Mouse (Mus musculus) CD4-positive helper T cell, adult 2 months (primary cell): ENCODE results near the gene Lrrc8b.

ENCODE experiments used
- DNase-seq: peaks from one replicate; pipeline ENCODE4 v3.0.0-alpha.2; 2012; ENCODE audit warnings: low read depth, missing footprints, low spot score

Gene Lrrc8b

DNA sequence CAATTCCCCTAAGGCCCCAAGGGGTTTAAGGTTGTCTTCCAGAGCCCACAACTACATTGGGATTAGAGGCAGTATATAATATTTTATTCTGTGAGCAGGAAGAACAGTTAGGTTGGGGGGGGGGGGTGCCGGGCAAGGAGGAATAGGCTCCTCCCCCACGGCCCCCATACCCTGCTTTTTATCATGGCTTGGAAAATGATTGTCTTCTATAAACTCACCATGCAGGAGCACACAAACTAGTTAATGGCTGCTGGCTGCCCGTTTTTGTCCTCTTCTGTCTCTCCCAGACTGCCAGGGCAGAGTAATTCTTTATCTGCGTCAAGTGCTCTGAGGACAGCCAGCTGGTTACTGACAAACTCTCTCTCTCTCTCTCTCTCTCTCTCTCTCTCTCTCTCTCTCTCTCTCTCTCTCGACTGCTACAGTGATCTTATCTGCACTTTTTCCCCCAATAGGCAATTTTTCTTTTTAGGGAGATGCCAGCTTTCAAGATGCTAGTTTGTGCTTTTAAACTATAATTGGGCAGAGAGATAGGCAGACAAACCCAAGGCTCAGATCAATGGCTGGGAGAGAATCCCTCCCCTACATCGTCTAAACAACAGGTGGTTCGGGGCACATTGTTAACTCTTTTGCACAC lies 102.5 kb downstream of the Lrrc8b start:
- no peak for DNase-seq

DNA sequence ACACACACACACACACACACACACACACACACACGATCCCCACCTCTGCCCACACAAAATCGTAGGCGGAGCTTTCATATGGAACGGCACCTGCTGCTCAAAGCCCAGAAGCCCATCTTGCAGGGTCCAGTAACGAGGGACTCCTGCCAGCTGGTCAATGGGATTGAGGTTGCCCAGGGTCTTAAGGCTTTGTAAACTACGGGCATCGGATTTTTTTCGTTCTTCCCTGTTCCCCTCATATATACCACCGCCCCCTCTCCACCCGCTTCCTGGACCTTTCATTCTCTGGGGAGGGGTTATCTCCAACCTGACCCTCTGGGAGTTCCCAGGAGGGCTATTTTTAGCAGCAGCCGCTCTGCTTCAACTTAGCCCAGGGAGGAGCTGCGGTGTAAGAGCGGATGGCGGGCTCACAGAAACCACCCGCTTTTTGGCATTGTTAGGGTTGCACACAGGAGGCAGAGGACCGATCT lies 103.1 kb downstream of the Lrrc8b start:
- DNase-seq, result peak; percentile 82

DNA sequence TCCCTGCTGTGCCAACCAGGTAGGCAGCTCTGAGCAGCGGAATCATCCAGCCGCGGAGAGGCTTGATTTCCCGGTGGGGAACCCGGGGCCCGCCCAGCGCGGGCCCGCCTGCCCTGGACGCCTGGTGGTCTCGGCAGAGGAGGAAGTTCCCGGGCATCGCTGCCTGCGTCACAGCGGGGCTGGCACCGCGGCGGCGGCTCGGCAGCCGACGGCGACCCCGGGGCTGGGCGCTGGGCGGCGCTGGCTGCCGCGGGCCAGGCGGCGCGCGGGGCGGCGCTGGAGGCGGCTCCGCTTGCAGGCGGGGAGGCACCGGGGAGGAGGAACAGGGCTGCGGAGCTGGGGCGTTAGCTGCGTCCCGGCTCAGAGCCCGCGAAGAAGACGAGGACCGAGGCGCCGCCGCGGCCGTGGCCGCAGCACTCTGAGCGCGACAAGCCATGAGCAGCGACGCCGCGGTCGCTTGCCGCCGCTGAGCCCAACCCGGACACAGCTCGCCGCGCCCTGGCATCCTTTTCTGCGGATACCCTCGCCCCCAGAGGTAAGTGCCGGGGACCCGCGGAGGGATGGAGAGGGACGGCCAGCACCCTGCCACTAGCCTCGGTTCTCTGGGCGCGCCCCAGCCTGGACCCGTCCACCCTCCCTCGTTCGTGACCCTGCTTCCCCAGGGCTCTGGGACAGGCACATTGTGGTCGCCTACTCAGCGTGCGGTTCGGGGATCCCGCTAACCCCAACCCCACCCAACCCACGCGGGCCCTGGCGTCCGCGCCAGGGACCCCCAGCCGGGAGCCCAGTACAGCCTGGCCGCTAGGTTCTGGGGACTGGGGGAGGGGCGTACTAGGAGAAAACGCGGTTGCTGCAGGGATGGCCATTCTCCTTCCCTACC lies 103.8 kb downstream of the Lrrc8b start, which contains the start of gene Lrrc8c:
Gene Lrrc8c, plus strand, starts transcription at position 293 of the 880 bp plus-strand sequence.
- DNase-seq, result peak; percentile 91

DNA sequence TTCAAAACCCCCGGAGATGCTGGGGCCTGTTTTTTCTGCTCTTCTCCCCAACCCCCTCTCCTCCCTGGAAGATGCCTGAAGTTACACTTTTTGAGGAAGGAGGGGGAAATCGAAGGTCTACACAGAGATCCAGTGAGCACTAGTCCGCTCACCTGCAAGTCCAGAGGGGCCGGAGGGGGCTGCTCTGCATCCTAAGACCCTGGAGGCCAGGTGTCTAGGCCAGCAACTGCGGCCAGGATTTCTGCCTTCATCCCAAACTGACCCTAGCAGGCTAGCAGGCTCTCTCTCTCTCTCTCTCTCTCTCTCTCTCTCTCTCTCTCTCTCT lies 104.4 kb downstream of the Lrrc8b start:
- no peak for DNase-seq

DNA sequence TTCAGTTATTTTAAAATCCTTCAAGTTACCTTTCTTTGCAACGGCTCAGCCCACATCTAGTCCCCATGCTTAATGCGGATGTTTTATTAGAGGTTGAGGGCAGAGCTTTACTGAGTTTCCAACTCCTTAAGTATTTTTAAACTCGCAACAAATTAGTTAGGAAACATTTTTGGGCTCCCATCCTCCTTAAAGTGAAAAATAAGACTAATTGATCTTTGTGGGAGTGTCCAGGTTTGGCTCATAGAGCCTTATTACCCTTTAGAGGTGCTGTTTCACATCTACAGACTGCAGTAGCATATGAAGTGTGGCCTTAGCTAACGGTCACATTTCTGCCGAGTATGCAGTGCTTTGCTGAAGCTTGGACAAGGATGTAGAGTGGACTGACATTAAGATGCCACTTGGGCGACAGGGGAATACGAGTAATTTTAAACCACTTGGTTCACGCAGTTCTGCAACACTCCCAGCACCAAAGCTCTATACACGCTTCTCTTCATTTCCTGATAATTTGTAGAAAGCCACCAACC lies 104.9 kb downstream of the Lrrc8b start:
- DNase-seq, result no peak

DNA sequence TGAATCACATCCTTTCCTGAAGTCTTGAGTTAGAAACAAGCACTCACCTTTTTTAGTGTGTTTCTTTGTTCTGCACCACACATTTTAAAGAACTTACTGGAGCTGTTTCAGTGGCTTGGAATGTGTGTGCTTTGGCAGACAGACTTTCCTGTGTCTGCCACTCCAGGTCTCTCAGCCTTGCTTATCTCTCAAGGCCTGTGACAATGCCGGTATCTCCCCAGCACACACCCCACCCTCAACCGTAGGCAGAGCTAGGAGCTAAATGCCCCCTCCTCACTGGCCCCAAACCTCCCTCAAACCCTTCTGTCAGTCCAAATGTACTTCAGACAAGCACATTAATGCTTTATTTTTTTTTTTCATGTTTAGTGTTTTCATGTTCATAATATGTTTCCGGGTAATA lies 107.9 kb downstream of the Lrrc8b start:
- DNase-seq, result no peak

DNA sequence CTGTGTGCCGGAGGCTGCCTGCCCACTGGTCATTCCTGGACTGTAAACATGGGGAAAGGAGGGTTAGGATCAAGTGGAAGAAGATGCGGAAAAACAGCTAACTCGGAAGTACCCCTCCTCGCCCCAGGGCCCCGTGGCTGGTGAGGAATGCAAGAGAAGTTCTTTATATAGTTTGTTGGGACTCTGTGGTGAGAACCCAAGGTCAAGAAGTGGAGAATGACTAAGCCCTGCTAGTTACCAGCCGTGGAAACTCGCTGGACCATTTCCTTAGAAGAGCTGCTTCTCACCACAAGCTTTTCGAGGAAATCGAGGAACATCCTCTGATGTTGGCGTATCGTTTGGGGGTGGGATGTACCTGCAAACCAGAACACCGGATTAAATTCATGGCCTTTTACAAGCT lies 109.4 kb downstream of the Lrrc8b start:
- no peak for DNase-seq

DNA sequence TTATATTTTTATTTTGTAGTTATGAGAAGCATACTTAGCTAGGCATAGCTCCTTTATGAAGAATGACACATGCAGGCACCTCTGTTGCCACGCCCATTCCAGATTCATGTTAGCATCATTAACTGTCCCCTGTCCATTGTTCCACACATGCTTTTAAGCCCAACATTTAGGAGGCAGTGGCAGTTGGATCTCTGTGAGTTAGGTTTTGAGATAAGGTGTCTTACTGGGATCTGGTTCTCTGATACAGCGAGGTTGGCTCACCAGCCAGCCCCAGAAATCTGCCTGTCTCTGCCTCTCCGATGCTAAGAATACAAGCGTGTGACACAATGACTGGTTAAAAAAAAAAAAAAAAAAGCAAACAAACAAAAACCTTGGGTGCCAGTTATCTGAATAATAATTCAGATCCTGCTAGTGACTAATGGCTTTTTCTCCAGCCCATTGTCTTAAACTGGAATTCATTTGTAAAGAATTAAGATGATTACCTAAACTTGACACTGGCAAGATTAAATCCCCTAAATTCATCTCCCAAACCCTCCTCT lies 110.6 kb downstream of the Lrrc8b start:
- DNase-seq, result no peak

DNA sequence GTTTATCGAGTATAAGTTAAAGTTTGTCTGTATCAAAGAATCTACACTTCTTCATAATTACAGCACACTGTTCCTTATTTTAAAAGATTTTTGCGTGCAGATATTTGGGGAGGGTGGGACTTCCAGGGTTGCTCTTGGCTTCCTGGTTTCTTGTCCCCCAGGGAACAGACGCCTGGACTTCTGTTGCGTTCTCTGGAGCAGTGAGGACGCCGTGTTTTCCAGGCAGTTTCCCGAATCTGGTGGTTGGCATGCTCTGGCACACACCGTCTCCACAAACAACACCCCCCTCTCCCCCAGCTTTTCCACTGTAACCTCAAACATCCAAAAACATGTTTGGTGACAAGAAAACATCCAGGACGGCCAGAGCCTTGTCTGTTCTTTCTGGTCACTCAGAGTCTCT lies 111.2 kb downstream of the Lrrc8b start:
- DNase-seq, result no peak

DNA sequence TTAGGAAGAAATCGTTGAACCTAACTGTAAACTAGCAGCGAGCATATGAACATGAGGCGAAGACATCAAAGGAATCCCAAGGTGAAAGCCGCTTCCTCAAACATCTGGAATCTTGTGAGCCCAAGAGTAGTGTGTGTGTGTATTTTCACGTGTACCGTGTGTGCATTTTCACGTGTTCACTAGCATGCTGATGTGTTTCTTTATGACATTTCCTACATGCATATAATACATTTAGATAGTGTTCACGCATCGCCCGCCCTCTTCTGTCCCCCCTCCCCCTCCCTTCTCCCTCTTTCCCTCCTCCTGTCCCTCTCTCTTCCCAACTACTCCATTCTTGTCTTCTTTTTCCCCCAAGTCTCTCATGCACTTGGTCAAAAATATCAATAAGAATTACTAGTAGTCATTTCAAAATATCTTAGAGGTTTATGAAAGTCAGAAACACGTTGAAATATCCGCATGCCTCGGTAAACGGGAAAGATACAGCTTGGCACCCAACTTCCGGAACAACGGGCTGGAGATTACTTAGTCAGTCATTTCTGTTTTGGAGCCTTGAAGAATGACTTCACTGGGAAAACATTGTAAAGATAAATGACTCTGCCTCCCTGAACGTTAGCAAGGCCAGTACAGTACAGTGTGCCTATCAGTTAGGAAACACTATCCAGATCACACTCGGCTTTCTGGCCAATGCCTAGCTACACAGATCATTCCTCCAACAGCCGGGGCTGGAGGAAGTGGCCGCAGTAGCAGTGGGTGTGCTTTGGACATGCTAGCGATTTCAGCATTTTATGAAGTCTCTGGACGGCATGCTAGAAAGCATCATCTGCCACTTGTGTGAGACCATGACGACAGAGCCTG lies 112.1 kb downstream of the Lrrc8b start:
- no peak for DNase-seq

DNA sequence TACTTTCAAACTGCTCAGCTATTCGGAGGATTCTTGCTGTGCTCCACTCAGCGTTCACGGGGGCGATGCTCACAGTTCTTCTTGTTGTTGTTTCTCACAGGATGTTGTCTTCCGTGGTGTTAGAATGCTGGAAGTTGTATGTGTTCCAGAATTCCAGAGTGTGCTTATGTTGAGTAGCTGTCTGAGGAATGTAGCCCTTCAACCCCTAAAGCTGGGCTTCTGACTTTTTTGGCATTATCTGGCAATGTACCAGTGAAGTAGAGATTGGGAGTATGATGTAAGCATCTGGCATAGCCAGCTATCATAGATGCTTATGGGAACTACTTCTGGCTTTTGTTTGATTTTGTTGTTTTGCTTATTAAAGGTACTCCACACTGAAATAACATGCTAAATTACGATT lies 115.0 kb downstream of the Lrrc8b start:
- no peak for DNase-seq

DNA sequence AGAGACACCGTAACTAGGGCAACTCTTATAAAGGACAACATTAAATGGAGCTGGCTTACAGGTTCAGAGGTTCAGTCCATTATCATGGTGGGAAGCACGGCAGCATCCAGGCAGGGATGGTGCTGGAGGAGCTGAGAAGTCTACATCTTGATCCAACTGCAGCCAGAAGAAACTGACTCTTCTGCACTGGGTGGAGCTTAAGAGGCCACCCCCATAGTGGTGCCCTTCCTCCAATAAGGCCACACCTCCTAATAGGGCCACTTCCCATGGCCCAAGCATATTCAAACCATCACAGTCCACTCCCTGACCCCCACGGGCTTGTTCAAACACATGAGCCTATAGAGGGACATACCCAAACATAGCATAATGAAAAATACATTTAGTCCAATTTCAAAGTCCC lies 119.6 kb downstream of the Lrrc8b start:
- no peak for DNase-seq

DNA sequence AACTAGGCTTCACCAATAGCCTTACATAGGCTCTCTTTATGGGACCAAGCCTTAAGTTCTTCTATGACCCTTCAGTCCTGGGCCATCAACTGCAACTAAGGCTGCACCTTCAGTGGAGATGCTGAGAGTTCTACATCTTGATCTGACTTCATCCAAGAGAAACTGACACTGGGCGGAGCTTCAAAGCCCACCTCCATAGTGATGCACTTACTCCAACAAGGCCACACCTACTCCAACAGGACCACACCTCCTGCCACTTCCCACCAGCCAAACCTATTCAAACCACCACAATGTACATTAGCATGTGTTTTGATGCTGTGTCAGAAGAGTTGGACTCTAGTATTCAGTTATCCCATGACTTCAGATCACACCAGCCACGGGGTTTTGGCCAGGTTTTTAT lies 120.6 kb downstream of the Lrrc8b start:
- DNase-seq, result no peak

DNA sequence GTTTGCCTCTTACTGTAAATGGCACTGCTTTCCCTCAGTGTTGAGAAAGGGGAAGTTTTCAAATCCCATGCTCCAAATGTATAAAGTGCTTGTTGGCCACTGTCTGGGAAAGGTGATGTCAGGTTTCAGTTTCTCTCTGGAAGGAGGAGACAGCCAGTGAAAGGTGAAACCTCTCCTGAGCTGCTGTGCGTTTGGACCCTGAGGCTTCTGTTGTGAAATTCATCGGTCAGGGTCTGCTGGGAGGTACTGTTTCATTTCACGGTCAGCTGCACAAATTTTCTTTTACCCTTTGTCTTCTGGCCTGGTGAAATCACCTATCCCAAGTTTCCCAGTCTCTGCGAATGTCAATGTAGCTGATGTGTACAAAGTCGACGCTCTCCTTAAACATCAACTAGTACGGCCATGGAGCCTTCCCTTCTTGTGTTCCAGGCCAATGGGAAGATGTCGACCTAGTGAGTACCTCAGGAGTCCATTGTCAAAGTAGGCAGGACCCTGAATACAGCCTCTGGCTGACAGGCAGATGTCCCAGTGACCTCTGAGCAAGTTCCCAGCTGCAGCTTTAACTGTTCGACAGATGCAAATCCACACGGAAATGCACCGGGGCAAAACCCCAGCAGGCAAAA lies 121.6 kb downstream of the Lrrc8b start:
- DNase-seq, result no peak
